Mouse (Mus musculus) embryonic fibroblast, embryonic 13.5 days (primary cell): ENCODE results near the gene Slc7a11. TPM values are rescaled to one million over a fixed set of nuclear protein-coding genes. Genes with fewer than 3 reads are reported as not detected.

ENCODE experiments used
- H3K27ac ChIP-seq: 2 replicates; pipeline ENCODE4 v1.5.1; 2012; ENCODE audit warnings: low read length, control low read depth, inconsistent platforms; ENCODE audit not compliant: insufficient read depth
- H3K4me1 ChIP-seq: 2 replicates; pipeline ENCODE4 v1.6.1; 2011; ENCODE audit warnings: low read length; ENCODE audit not compliant: control insufficient read depth, insufficient read depth
- H3K4me3 ChIP-seq: 2 replicates; pipeline ENCODE4 v1.5.1; 2011; ENCODE audit warnings: mild to moderate bottlenecking, control low read depth, low read length; ENCODE audit not compliant: insufficient read depth
- CTCF ChIP-seq: IDR thresholded peaks from 2 replicates; pipeline ENCODE4 v1.5.1; 2011; ENCODE audit warnings: mild to moderate bottlenecking, control low read depth, low read length, moderate library complexity, borderline replicate concordance; ENCODE audit not compliant: insufficient read depth
- POLR2A ChIP-seq: IDR thresholded peaks from 2 replicates; pipeline ENCODE4 v1.6.1; 2011; ENCODE audit warnings: low read depth, mild to moderate bottlenecking, control low read depth, low read length, moderate library complexity
- polyA plus RNA-seq: library from polyadenylated mRNA; stranded (reverse); fragments of >200 nt; gene quantifications from 2 replicates; pipeline ENCODE4 v1.2.4, GENCODE M21; 2011; ENCODE audit warnings: low read depth; ENCODE audit not compliant: missing spikeins, insufficient read length

Slc7a11 gene
- polyA plus RNA-seq, 1 experiment: 11.2 TPM

DNA sequence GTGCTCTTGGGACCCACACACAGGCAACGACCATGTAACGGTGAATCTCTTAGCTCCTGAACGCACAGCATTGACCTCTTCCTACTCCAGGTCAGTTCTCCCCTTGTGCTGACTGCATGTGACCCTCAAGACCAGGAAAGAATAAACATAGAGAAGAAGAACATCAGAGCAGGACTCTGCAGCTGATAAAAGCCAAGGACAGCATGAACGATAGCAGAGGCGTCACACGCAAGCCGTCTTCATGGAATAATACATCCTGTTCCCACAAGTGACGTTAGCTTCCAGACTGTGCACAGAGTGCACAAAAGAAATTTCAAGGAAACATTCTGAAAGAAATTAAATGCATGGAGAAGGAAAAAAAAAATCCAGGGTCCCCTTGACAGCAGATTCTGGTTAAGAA, 63.5 kb downstream of the Slc7a11 start:
- H3K4me3 ChIP-seq: no peak overlapping the region
- H3K4me1 ChIP-seq: no peaks in the 10 kb centered on the region
- no peak overlapping the region for H3K27ac ChIP-seq
- TF ChIP-seq POLR2A: no peak
- no peak for TF ChIP-seq CTCF

DNA sequence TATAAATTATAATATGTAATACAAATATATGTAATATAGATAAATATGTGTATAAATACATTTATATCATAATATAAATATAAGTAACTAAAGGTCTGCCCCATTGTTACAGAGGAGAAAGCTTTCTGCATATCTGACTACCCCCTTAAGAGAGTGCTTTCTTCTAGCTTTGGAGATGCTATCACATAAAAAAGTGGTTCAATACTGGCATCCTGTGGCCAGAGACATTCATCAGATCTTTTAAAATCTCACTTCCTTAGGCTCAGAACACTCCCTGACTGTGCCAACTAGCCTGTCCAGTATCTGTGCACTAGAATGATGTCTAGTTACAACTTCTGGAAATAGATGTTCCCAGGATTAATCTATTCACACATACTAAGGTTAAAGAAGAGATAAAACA, 67.9 kb downstream of the Slc7a11 start:
- no peak overlapping the region for H3K4me3 ChIP-seq
- no peaks in the 10 kb centered on the region for H3K4me1 ChIP-seq
- no peak for TF ChIP-seq CTCF
- TF ChIP-seq POLR2A: no peak
- H3K27ac ChIP-seq: no peak overlapping the region

DNA sequence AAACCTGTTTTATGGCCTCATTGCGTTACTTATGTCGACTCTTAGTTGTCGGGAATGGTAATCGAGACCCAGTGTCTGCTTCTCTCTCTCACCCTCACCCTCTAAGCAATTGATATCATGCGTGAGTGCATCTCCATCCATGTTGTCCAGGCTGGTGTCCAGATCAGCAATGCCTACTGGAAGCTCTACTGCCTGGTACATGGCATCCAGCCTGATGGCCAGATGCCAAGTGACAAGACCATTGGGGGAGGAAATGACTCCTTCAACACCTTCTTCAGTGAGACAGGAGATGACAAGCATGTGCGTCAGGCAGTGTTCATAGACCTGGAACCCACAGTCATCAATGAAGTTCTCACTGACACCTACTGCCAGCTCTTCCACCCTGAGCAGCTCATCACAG, 73.6 kb downstream of the Slc7a11 start:
- H3K27ac ChIP-seq: no peak overlapping the region
- TF ChIP-seq POLR2A (no peak), CTCF (no peak)
- H3K4me1 ChIP-seq: no peaks in the 10 kb centered on the region
- no peak overlapping the region for H3K4me3 ChIP-seq

DNA sequence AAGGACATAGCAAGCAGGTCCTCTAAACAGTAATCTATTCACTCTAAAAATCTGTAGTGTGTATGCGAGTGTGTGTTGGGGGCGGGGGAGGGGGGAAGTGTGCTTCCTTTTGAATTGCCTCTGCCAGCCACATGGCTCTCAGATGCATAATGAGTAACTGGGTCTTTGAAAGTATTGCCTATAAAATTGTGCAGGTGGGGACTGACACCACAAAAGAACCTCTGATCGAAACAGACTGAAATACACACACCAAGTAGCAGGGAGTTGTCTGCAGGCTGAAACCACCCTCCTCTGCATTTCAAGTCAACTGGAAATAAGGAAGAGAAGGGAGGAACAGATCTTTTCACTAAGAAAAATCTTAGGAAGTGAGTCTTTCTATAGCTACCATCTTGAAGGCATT, 76.2 kb downstream of the Slc7a11 start:
- Histone ChIP-seq H3K4me3 (no peak overlapping the region), H3K27ac (no peak overlapping the region), H3K4me1 (no peaks in the 10 kb centered on the region)
- TF ChIP-seq POLR2A (no peak), CTCF (no peak)

DNA sequence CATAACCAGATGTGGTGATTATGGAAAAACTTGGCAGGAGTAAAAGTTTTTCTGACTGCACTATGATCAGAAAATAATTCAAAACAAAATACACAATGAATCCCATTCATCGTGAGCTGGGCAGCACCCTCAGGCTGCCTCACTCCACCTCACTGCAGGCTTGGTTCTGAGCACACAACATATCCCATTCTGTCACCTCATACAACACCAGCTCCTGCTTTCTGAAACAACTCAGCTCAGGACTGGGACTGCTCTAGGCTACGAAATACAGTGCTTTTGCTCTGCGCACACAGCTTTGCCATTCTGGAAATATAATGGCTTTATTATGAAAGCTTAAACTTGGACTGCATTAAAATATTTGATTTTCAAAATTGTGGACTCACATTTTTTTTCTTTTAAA, 79.8 kb downstream of the Slc7a11 start:
- Histone ChIP-seq H3K27ac (no peak overlapping the region), H3K4me1 (no peaks in the 10 kb centered on the region), H3K4me3 (no peak overlapping the region)
- no peak for TF ChIP-seq CTCF

DNA sequence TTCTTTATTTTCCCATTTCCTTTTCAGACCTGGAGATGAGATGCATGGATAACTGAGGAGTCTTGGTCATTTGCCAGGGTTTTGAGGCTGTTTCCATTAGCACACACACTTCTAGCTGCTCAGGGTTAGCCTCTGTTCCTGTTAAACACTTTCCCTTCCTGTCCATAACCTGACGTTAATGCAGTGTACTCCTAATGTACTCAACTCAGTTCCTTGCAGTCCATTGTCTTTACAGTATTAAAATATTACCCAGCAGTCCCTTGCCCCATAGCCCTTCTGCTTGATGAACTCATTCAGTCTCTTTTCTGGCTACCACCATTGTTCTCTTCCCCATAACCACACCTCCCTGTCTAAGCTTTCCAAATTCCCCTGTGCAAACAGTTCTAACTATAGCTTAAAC, 96.3 kb downstream of the Slc7a11 start:
- TF ChIP-seq POLR2A (no peak), CTCF (no peak)
- H3K27ac ChIP-seq: no peak overlapping the region

DNA sequence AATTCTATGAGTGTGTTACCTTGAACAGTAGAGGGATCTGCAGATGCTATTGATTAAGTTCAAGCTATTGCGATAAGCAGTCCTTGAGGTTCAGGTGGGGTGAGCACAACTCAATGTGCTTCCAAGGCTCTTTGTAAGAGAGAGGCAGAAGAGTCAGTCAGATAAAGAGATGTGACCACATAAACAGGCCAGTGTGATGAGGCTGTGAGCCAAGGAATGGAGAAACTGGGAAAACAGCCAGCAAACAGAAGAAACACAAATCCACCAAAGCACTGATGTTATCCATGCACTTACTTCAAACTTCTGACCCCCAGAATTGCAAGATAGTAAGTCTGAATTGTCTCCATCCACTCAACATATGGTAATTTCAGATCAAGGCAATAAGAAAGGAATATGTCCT, 99.0 kb downstream of the Slc7a11 start:
- Histone ChIP-seq H3K27ac (no peak overlapping the region), H3K4me1 (no peaks in the 10 kb centered on the region), H3K4me3 (no peak overlapping the region)
- TF ChIP-seq CTCF: no peak

More for the DNA sequence above, 96.3 kb downstream of the Slc7a11 start:
- H3K4me1 ChIP-seq: no peaks in the 10 kb centered on the region
- no peak overlapping the region for H3K4me3 ChIP-seq

DNA sequence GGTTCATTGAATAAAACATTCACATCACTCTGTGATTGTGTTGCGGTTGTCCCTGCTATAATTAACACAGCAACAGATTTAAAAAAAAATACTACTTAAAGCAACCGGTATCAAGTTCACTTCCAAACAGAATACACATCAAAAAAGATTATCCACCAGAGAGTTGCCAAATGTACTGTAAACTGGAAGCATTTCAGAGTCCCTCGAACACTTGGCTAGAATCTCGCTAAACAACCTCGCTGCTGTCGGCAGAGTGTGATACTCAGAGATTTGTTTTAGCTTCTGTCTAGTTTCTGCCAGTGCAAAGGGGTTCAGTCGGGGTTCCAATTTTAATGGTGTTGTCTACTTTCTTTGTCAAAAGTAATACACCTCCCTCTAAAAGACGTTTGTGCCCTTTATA, 118.9 kb downstream of the Slc7a11 start:
- Histone ChIP-seq H3K4me1 (no peaks in the 10 kb centered on the region), H3K27ac (no peak overlapping the region), H3K4me3 (no peak overlapping the region)
- TF ChIP-seq CTCF (no peak), POLR2A (no peak)

DNA sequence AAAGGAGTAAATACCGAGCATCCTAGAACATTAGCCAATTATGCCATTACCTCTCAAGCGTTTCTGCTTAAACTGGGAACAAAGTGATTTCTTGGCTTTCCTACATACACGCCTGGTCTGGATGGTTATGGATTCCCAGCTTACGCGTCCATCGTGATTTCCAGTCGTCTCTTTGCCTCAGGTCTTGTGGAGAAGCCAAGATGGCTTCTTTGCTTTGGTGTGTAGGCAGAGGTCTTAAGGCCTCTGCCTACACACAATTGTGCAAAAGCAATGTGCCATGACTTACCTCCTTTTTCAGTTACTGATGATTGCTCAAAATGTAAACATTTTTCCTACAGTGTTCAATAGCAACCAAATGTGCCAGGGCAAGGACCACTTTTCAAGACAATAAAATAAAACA, 119.5 kb downstream of the Slc7a11 start:
- Histone ChIP-seq H3K4me3 (no peak overlapping the region), H3K4me1 (no peaks in the 10 kb centered on the region), H3K27ac (no peak overlapping the region)
- TF ChIP-seq CTCF (no peak), POLR2A (no peak)

DNA sequence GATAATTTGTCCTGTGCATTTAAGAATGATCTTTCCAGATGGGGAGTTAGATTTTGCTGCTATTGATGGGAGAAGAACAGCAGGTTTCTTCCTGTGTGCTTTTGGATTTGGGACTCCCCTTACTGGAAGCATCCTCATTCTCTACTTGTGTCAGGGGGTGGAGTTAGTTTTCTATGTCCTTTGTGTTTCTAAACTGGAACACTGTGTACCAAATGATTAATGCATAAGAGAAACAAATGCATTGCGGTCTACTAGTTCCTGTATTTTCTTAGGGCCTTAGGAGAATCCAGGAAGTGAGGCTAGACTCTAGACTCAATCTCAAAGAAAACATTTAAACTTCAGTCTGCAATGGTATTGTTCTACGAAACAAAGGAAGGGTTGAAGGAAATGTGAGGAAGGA, 122.6 kb downstream of the Slc7a11 start:
- Histone ChIP-seq H3K27ac (no peak overlapping the region), H3K4me3 (no peak overlapping the region), H3K4me1 (no peaks in the 10 kb centered on the region)
- no peak for TF ChIP-seq CTCF
- no peak for TF ChIP-seq POLR2A

DNA sequence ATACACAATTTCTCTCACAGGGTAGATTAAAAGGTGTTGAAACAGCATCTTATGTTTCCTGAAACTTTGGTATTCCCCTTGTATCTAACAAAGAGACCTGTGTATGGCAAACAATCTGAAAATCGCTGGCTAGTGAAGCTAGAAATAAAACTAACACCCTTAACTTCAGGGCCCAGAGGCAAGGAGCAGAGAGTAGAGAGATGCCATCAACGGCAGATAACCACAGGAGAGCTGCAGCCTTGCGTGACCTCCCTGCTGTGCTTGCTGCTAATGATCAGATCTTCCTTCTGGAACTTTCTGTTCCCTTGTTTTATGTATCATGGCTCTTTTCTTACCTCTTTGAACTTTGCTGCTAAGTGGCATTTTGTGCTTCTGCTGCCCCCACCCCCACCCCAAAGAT, 125.3 kb downstream of the Slc7a11 start:
- H3K4me1 ChIP-seq: no peaks in the 10 kb centered on the region
- H3K4me3 ChIP-seq: no peak overlapping the region
- H3K27ac ChIP-seq: no peak overlapping the region
- no peak for TF ChIP-seq CTCF
- TF ChIP-seq POLR2A: no peak
